Mouse (Mus musculus): Measurements from ENCODE around the gene Zfp790.

Zfp790 gene

GRCm38 (mm10) chr7:29815910-29816429 lies at the start of gene Zfp790:
Gene Zfp790 (plus strand): TSS chr7:29816114.
- peak; percentile 90 for DNase-seq (ENCODE audit: low read depth)

DNA sequence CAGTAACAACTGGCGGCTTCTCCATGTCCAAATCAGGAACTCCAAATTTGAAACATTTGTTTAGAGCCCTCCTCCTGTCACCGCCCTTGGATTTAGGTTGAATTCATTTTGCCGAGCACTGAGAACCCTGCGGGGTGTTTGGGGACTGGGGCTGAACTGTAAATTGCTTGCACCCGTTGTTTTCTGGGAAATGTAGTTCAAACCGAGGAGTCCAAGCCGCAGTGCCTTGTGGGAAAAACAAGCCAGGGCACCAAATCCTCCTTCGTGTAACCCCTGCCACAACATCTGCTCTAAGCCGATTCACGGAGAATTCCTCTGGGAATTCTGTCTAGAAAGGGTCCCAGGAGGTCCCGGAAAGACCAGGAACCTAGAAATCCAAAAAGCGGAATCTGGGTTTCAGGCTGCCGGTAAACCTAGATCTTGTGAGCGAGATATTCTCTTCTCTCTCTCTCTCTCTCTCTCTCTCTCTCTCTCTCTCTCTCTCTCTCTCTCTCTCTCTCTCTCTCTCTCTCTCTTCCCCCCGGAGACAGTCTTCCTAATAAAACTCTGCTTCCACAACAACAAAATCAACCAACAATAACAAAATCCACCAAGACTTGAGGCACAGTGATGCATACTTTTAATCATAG lies 48.7 kb upstream of the Zfp790 start:
- DNase-seq (ENCODE audit: low read depth): peak; percentile 81

DNA sequence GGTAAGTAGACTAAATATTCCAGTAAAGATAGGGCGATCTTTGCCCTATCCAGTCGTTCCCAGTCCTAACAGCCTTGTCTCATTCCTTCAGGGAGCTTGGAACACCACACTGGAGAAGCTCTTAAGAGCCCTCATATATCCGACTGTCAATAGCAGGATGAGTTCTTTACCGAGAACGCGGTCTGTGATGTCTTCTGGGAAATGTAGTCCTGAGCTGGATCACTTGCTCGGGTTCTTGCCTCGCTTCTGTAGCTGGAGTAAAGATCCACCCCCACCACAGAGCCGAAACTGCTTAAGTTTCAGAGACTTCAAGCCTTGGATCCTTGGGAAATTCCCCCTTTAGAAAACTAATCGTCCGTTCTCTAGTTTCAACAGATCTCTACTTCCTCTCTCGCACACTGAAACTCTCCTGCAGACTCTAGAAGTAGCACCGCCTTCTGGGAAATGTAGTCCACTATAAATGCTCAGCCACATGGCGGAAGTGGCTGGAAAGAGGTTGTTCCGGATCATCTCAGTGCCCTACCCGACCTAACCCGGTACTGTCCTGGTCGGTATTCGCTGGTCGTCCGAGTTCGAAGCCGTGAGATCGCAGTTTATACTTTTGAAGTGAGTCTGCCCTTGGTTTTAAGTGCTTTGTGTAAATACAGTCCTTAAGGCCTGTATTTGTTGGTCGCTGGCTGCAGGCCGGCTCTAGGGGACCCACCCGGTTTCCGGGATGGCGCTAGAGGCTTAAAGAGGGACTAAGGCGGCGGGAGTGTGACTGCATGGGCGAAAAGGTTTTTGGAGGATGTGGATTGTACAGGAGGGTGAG lies 47.6 kb upstream of the Zfp790 start, which contains the start of gene Zfp84:
Zfp84 (plus strand) TSS at position 463 of the 811 bp plus-strand sequence.
- DNase-seq (ENCODE audit: low read depth): peak; percentile 94

- no peak for DNase-seq (ENCODE audit: low read depth)
These were observed 46.9 kb upstream of the Zfp790 start for GRCm38 (mm10) chr7:29768980-29769379.

GRCm38 (mm10) chr7:29773503-29773902 lies 42.4 kb upstream of the Zfp790 start:
- DNase-seq (ENCODE audit: low read depth): no peak

GRCm38 (mm10) chr7:29774371-29774770 lies 41.5 kb upstream of the Zfp790 start:
- DNase-seq (ENCODE audit: low read depth): no peak

GRCm38 (mm10) chr7:29776568-29776967 lies 39.3 kb upstream of the Zfp790 start:
- DNase-seq (ENCODE audit: low read depth): no peak

GRCm38 (mm10) chr7:29777372-29777771 lies 38.5 kb upstream of the Zfp790 start:
- DNase-seq (ENCODE audit: low read depth): no peak

- peak; percentile 82 for DNase-seq (ENCODE audit: low read depth)
These were observed 31.9 kb upstream of the Zfp790 start, which contains the start of gene Zfp30 for GRCm38 (mm10) chr7:29783871-29784551. Gene Zfp30 (plus strand): TSS chr7:29783998.

DNA sequence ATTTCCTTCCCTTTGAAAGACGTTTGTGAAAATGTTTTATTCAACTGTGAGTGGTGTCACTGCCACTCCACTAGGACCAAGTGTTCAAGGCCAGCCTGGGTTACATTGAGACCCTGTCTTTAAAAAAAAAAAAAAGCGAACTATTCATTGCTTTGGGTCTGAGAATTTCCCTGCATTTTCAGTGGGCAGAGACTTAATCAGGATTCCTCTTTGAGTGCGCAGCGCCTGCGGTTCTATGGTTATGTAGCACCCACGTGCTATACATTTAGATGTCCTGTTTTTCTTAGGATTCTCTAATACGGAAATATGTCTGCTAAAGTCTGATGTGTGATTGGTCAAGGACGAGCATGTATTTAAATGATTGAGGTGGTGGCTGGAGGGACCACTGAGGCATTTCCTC lies 30.9 kb upstream of the Zfp790 start:
- DNase-seq (ENCODE audit: low read depth): no peak

- no peak for DNase-seq (ENCODE audit: low read depth)
These were observed 30.0 kb upstream of the Zfp790 start for GRCm38 (mm10) chr7:29785888-29786287.

DNA sequence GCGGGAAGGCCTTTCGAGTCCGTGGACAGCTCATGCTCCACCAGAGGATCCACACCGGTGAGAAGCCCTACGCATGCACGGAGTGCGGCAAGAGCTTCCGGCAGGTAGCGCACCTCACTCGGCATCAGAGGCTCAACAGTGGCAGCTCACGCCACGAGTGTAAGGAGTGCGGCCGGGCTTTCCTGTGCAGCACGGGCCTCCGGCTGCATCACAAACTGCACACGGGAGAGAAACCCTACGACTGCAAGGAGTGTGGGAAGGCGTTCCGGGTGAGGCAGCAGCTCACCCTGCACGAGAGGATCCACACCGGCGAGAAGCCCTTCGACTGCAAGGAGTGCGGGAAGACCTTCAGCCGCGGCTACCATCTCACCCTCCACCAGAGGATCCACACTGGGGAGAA lies 23.0 kb upstream of the Zfp790 start:
- no peak for DNase-seq (ENCODE audit: low read depth)

- DNase-seq (ENCODE audit: low read depth): no peak
These were observed 8.9 kb upstream of the Zfp790 start for GRCm38 (mm10) chr7:29807046-29807445.

DNA sequence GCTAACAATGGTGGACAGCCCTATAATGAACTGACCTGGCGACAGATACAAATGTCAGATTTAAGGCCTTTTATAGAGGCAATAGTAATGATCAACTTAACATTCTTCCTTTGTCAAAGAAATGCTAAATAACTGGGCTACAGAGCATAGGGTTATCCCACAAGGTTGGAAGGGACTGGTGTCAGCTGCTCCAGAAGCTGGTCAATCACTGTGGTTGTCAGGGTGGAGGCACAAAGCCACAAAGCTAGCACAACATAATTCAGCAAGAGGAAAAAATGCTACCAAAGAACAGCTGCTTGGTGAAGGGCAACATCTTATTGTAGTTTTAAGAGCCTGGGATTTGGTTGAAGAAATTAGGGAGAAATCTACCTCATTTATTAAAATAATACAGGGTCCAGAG lies 3.7 kb upstream of the Zfp790 start:
- no peak for DNase-seq (ENCODE audit: low read depth)

DNA sequence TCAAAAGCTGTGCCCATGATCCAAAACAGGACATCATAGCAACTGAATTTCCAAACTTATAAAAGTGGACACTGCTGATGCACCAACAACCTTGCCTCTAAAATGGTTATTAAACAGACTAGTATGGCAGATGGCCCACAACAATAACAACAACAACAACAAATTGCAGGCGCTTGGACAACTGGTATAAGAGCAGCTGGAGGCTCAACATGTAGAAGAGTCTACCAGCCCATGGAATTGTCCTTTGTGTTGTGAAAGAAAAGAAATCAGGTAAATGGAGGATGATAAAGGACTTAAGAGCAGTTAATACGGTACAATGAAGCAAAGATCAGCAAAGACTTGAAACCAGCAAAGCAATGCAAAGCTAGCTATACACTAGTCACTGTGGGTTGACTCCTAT lies 1.5 kb upstream of the Zfp790 start:
- DNase-seq (ENCODE audit: low read depth): no peak

DNA sequence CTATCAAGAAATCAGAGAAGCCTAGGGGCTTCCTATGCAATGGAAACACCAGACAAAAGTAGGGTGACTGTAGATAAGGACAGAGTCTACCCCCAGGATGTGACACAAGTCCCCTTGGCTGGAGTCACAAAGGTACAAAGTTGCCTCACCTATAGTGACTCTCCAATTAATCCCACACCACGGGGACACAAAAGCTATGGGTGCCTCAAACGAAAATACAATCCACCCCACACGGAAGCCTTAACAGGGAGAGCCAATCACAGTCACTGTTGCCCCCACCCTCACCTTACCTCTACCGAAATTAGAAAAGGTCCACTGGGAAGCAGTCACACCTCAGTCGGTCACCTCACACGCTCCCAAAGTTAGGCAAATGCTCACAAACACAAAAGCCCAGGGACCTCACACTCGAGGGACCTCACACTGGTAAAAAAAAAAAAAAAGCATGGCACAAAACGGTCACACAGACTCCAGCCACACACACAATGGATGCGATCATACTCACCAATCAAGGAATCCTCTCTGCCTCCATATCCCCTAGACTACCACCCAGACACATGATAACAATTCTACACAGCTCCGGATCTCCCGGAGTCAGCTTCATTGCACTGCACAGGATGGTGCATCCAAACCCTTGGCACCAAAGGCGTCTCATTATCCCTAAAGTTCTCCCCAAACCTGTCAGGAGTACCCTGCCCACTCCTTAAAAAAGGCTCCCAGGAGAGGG lies 691 bp upstream of the Zfp790 start:
- peak; percentile 14 for DNase-seq (ENCODE audit: low read depth)

GRCm38 (mm10) chr7:29818619-29819254 lies 2.8 kb downstream of the Zfp790 start:
- DNase-seq (ENCODE audit: low read depth): peak; percentile 84

DNA sequence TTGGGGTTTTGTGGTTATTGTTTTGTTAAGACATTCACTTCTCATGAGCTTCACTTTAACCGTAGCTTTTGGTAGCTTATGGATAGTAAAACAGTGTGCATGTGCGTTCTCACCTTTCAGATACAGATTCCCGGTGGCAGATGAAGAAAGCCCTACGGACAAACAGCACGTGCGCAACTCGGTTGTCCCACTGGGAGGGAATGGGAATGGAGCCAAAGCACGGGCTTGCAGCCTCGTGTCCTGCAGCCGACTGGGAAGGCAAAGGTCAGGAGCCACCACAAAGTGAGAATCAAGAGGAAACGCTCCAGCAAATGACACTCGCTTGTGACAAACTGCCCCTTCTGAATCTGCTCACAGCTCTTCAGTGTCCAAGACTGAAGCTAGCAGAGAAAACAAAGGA lies 12.1 kb downstream of the Zfp790 start:
- no peak for DNase-seq (ENCODE audit: low read depth)

GRCm38 (mm10) chr7:29829804-29830203 lies 13.9 kb downstream of the Zfp790 start:
- DNase-seq (ENCODE audit: low read depth): no peak

- no peak for DNase-seq (ENCODE audit: low read depth)
These were observed 20.9 kb downstream of the Zfp790 start for GRCm38 (mm10) chr7:29836816-29837215.

- DNase-seq (ENCODE audit: low read depth): no peak
These were observed 23.3 kb downstream of the Zfp790 start for GRCm38 (mm10) chr7:29839256-29839655.

Measured in naive thymus-derived CD4-positive, alpha-beta T cell, adult 2 months (primary cell).